Mouse (Mus musculus) left cerebral cortex, adult 18-20 months (tissue): Measurements from ENCODE around the gene Nfib. TPM values are rescaled to one million over a fixed set of nuclear protein-coding genes. Genes with fewer than 3 reads are reported as not detected.
A peak's percentile ranks its signal among the peaks of the same experiment; 100 is the strongest.

Source experiments
- DNase-seq, 2 experiments: peaks; one replicate each; pipeline ENCODE4 v3.0.0; 2021 to 2022; ENCODE audit warnings: low spot score in 2 of 2, mixed read lengths in 1 of 2
- total RNA-seq, 2 experiments: library from RNA; stranded (reverse); gene quantifications; 2 replicates each; pipeline ENCODE4 v1.2.3; 2021

Gene Nfib
- total RNA-seq, 2 experiments from 2014 or later = 79.0 to 80.3 TPM

- DNase-seq = no peak
These were observed 189.2 kb downstream of the Nfib start for GRCm38 (mm10) chr4:82516211-82516795.

GRCm38 (mm10) chr4:82514921-82515320 lies 190.6 kb downstream of the Nfib start:
- no peak for DNase-seq

GRCm38 (mm10) chr4:82514373-82514772 lies 191.2 kb downstream of the Nfib start:
- DNase-seq = no peak

GRCm38 (mm10) chr4:82513426-82513750 lies 192.2 kb downstream of the Nfib start:
- DNase-seq = no peak

- DNase-seq = peak; percentile 94 to 96
These were observed 192.7 kb downstream of the Nfib start for GRCm38 (mm10) chr4:82512743-82513425.

GRCm38 (mm10) chr4:82512335-82512734 lies 193.2 kb downstream of the Nfib start:
- DNase-seq = no peak

- DNase-seq = no peak
These were observed 194.0 kb downstream of the Nfib start for GRCm38 (mm10) chr4:82511524-82511923.

GRCm38 (mm10) chr4:82511001-82511513 lies 194.5 kb downstream of the Nfib start:
- DNase-seq = no peak

- no peak for DNase-seq
These were observed 195.8 kb downstream of the Nfib start for GRCm38 (mm10) chr4:82509771-82510170.

- no peak for DNase-seq
These were observed 196.3 kb downstream of the Nfib start for GRCm38 (mm10) chr4:82509166-82509767.

GRCm38 (mm10) chr4:82508281-82508687 lies 197.3 kb downstream of the Nfib start:
- DNase-seq = no peak

GRCm38 (mm10) chr4:82507541-82508280 lies 197.8 kb downstream of the Nfib start:
- no peak for DNase-seq

GRCm38 (mm10) chr4:82506731-82507331 lies 198.7 kb downstream of the Nfib start:
- no peak for DNase-seq

- peak; percentile 85 to 90 for DNase-seq
These were observed 199.3 kb downstream of the Nfib start for GRCm38 (mm10) chr4:82506081-82506730.

GRCm38 (mm10) chr4:82505121-82506031 lies 200.2 kb downstream of the Nfib start:
- DNase-seq = peak; percentile 37 to 58

GRCm38 (mm10) chr4:82504284-82505120 lies 201.0 kb downstream of the Nfib start:
- no peak for DNase-seq

- no peak for DNase-seq
These were observed 201.6 kb downstream of the Nfib start for GRCm38 (mm10) chr4:82504015-82504283.

GRCm38 (mm10) chr4:82503274-82504014 lies 202.1 kb downstream of the Nfib start:
- DNase-seq = no peak
